ENCODE assay signal across 9 mouse cellular contexts in the genomic region with DNA sequence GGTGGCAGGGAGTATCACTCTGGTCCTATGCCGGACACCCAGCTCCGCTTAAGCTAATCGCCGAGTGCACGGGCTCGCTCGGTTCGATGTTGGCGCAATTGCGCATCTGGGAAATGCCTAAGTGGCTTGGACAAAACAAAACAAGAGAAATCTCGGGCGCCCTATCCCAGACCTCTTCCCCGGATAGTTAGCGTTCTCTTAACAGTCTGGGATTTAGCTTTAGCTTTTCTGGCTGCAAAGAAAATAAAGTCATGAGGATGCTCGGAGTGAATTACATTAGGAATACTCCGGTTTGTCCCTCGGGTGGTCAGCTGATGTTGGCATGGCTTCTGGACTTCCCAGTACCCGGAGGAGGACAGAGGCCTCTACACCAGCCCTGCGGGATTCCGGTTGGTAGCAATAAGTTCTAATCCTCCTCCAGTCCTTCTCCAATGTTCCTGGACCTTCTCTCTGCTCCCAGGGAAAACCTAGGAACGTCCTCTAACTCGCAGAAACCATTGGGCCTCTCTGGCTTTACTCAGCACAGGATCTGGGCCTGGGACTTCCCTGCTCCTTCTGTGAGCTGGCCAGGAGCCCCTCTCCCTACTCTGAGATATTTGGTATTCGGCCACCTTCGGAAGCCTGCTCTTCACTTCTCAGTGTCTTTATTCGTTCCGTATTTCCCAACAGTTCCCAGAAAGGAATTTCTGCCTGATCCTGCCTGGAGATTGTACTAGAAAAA. TPM values are rescaled to one million over a fixed set of nuclear protein-coding genes. Genes with fewer than 3 reads are reported as not detected.
DNase-seq lines count a peak whose midpoint lies in the region; ATAC-seq and TF ChIP-seq lines count a peak whose summit lies in the region.
"Had no signal": no experiment of that assay in that cellular context is flagged by ENCODE, and none has a peak within 500 bp of the region (broad histone marks: within the 10 kb centered on the region; RNA-seq: fewer than 3 reads in every experiment).

No protein-coding gene starts in this region.

- peak overlapping the region; percentile 20 for H3K4me3 ChIP-seq in lung, embryonic 14.5 days (ENCODE audit: low read depth, low read length)
- peak overlapping the region; percentile 23 for H3K4me3 ChIP-seq in forebrain, postnatal 0 days (ENCODE audit: low read depth, low read length)
- H3K4me3 ChIP-seq in hindbrain, postnatal 0 days (ENCODE audit: low read length) = peak overlapping the region; percentile 23
- H3K4me3 ChIP-seq in neural tube, embryonic 12.5 days = peak overlapping the region; percentile 11; the same call in 1 of the 2 replicates

- H3K4me1 ChIP-seq in lung, embryonic 14.5 days (ENCODE audit: insufficient read depth) = 0 out of 2 replicates have a peak, but pooled peaks cover 3% of the 10 kb centered on the region
- no peaks in the 10 kb centered on the region for H3K4me1 ChIP-seq in forebrain, postnatal 0 days (ENCODE audit: insufficient read depth)
- no peaks in the 10 kb centered on the region for H3K4me1 ChIP-seq in hindbrain, postnatal 0 days (ENCODE audit: insufficient read depth, low read length)
- peaks cover 15% of the 10 kb centered on the region for H3K4me1 ChIP-seq in neural tube, embryonic 12.5 days

- H3K9ac ChIP-seq in lung, embryonic 14.5 days = no peak overlapping the region
- no peak overlapping the region for H3K9ac ChIP-seq in forebrain, postnatal 0 days
- no peak overlapping the region for H3K9ac ChIP-seq in hindbrain, postnatal 0 days (replicated peaks; ENCODE audit: low read length)
- no peak overlapping the region for H3K9ac ChIP-seq in neural tube, embryonic 12.5 days
- H3K9ac ChIP-seq: midbrain, embryonic 12.5 days had no signal

- H3K27ac ChIP-seq in lung, embryonic 14.5 days (ENCODE audit: low read depth) = no peak overlapping the region
- H3K27ac ChIP-seq in forebrain, postnatal 0 days (ENCODE audit: low read depth, low read length) = no peak overlapping the region
- no peak overlapping the region for H3K27ac ChIP-seq in hindbrain, postnatal 0 days
- no peak overlapping the region for H3K27ac ChIP-seq in neural tube, embryonic 12.5 days
- H3K27ac ChIP-seq: midbrain, embryonic 12.5 days had no signal

- no peaks in the 10 kb centered on the region for H3K9me3 ChIP-seq in lung, embryonic 14.5 days (ENCODE audit: low read depth, low read length)
- no peaks in the 10 kb centered on the region for H3K9me3 ChIP-seq in forebrain, postnatal 0 days (ENCODE audit: low read length)
- H3K9me3 ChIP-seq in hindbrain, postnatal 0 days (ENCODE audit: low read length) = no peaks in the 10 kb centered on the region
- H3K9me3 ChIP-seq in neural tube, embryonic 12.5 days = no peaks in the 10 kb centered on the region
- H3K9me3 ChIP-seq: midbrain, embryonic 12.5 days had no signal

- peaks cover 100% of the 10 kb centered on the region for H3K27me3 ChIP-seq in lung, embryonic 14.5 days (ENCODE audit: insufficient read depth, low read length)
- H3K27me3 ChIP-seq in forebrain, postnatal 0 days (ENCODE audit: insufficient read depth, low read length) = peaks cover 91% of the 10 kb centered on the region
- H3K27me3 ChIP-seq in hindbrain, postnatal 0 days (ENCODE audit: insufficient read depth, low read length) = peaks cover 94% of the 10 kb centered on the region
- H3K27me3 ChIP-seq in neural tube, embryonic 12.5 days (replicated peaks) = peaks cover 100% of the 10 kb centered on the region

- ATAC-seq in lung, embryonic 14.5 days (ENCODE audit: insufficient read depth) = no peak
- no peak for ATAC-seq in forebrain, postnatal 0 days
- no peak for ATAC-seq in hindbrain, postnatal 0 days
- ATAC-seq in neural tube, embryonic 12.5 days (ENCODE audit: low FRiP score, low read depth) = no peak

- WGBS in lung, embryonic 14.5 days = 5% methylated on average over 26 of the region's 26 CpGs
- WGBS in forebrain, postnatal 0 days = 2% methylated on average over 26 of the region's 26 CpGs
- 2% methylated on average over 26 of the region's 26 CpGs for WGBS in hindbrain, postnatal 0 days
- 1% methylated on average over 26 of the region's 26 CpGs for WGBS in neural tube, embryonic 12.5 days

- DNase-seq in lung, embryonic 14.5 days = no peak
- no peak for DNase-seq in lung, postnatal 25 days (ENCODE audit: low spot score)
- no peak for DNase-seq in forebrain, postnatal 0 days
- no peak for DNase-seq in hindbrain, postnatal 0 days (ENCODE audit: low spot score)
- no peak for DNase-seq in layer of hippocampus, postnatal 14 days (ENCODE audit: low spot score in 2 of 2)
- no peak for DNase-seq in kidney, postnatal 36 days

- no peaks in the 10 kb centered on the region for H3K36me3 ChIP-seq in lung, embryonic 14.5 days (ENCODE audit: insufficient read depth)
- H3K36me3 ChIP-seq in forebrain, postnatal 0 days (ENCODE audit: insufficient read depth) = no peaks in the 10 kb centered on the region
- H3K36me3 ChIP-seq in hindbrain, postnatal 0 days (ENCODE audit: insufficient read depth, low read length) = no peaks in the 10 kb centered on the region
- no peaks in the 10 kb centered on the region for H3K36me3 ChIP-seq in neural tube, embryonic 12.5 days
- H3K36me3 ChIP-seq: midbrain, embryonic 12.5 days had no signal

- TF ChIP-seq CTCF in lung, embryonic 14.5 days (IDR thresholded peaks at IDR 0.05; ENCODE audit: low read depth) = no peak
- TF ChIP-seq CTCF in forebrain, postnatal 0 days (IDR thresholded peaks at IDR 0.05; ENCODE audit: low read depth) = no peak
- no peak for TF ChIP-seq CTCF in hindbrain, postnatal 0 days (IDR thresholded peaks at IDR 0.05; ENCODE audit: low read depth)

- peak overlapping the region; percentile 42; the same call in 1 of the 2 replicates for H3K4me2 ChIP-seq in lung, embryonic 14.5 days
- H3K4me2 ChIP-seq in forebrain, postnatal 0 days (ENCODE audit: low read depth) = peak overlapping the region; percentile 28
- H3K4me2 ChIP-seq in hindbrain, postnatal 0 days (ENCODE audit: low read depth, low read length) = peak overlapping the region; percentile 40; the same call in 1 of the 2 replicates
- peak overlapping the region; percentile 25; the same call in 1 of the 2 replicates for H3K4me2 ChIP-seq in neural tube, embryonic 12.5 days (replicated peaks)
- H3K4me2 ChIP-seq: midbrain, embryonic 12.5 days had no signal

RNA-seq across cellular contexts. Expression of gene Nkx2-5, which starts 4.9 kb away (rescaled TPM):
- 0.24 and 1.6 TPM in 2 replicates for polyA plus RNA-seq in lung, embryonic 14.5 days (2014; fragmentation: Nextera tagmentation; extraction: Ambion mirVana)
- 0.14 TPM in 1 of 2 replicates, not detected in the other for total RNA-seq in forebrain, postnatal 0 days (2014; rRNA removed)
- polyA plus RNA-seq in forebrain, postnatal 0 days (2015; fragmentation: Nextera tagmentation; extraction: Ambion mirVana) = not detected in 2 replicates
- not detected in 2 replicates for total RNA-seq in hindbrain, postnatal 0 days (2014; rRNA removed)
- not detected in 2 replicates for polyA plus RNA-seq in hindbrain, postnatal 0 days (2015; fragmentation: Nextera tagmentation; extraction: Ambion mirVana)
- polyA plus RNA-seq in neural tube, embryonic 12.5 days (2016; fragmentation: Nextera tagmentation; extraction: Ambion mirVana) = 0.22 TPM in 1 of 2 replicates, not detected in the other
- not detected for total RNA-seq in layer of hippocampus, postnatal 14 days (2021)
- total RNA-seq: layer of hippocampus, adult 8-10 months had no signal
- polyA plus RNA-seq: midbrain, embryonic 12.5 days had no signal

RNA-seq across cellular contexts. Expression of gene Bnip1, which starts 59.0 kb away (rescaled TPM):
- 49.7 and 51.3 TPM in 2 replicates for polyA plus RNA-seq in lung, embryonic 14.5 days (2014; fragmentation: Nextera tagmentation; extraction: Ambion mirVana)
- total RNA-seq in forebrain, postnatal 0 days (2014; rRNA removed) = 57.5 and 60.0 TPM in 2 replicates
- polyA plus RNA-seq in forebrain, postnatal 0 days (2015; fragmentation: Nextera tagmentation; extraction: Ambion mirVana) = 39.4 and 52.0 TPM in 2 replicates
- 38.6 and 42.1 TPM in 2 replicates for total RNA-seq in hindbrain, postnatal 0 days (2014; rRNA removed)
- 45.2 and 48.1 TPM in 2 replicates for polyA plus RNA-seq in hindbrain, postnatal 0 days (2015; fragmentation: Nextera tagmentation; extraction: Ambion mirVana)
- 48.5 and 49.4 TPM in 2 replicates for polyA plus RNA-seq in neural tube, embryonic 12.5 days (2016; fragmentation: Nextera tagmentation; extraction: Ambion mirVana)
- total RNA-seq in layer of hippocampus, postnatal 14 days (2021) = 10 to 100 TPM; 29.5 to 30.7 TPM
